Mouse (Mus musculus) activated CD4-positive, CD25-positive, alpha-beta regulatory T cell, adult 4 months (primary cell): ENCODE measurements at regions not wholly inside any gene's neighbourhood (a gene's known extent, or its start where the extent isn't known, plus 50 kb on each side); places are given as distances from the start of the nearest gene placed in this dataset.

ENCODE experiments used
- ATAC-seq: one replicate; pipeline ENCODE4 v1.8.0; 2017

- no peak for ATAC-seq
Observed at GRCm38 (mm10) chr6:15501063-15501462, 219.4 kb upstream of the Mdfic start.

- ATAC-seq: no peak
Observed at GRCm38 (mm10) chr6:15509314-15509713, 211.1 kb upstream of the Mdfic start.

GRCm38 (mm10) chr6:15537279-15537678 lies 183.2 kb upstream of the Mdfic start:
- ATAC-seq: no peak

GRCm38 (mm10) chr6:15541969-15542368 lies 178.5 kb upstream of the Mdfic start:
- ATAC-seq: no peak

GRCm38 (mm10) chr6:15543516-15544080 lies 176.9 kb upstream of the Mdfic start:
- ATAC-seq: no peak

- ATAC-seq: no peak
Observed at GRCm38 (mm10) chr6:15548833-15549232, 171.6 kb upstream of the Mdfic start.

- no peak for ATAC-seq
Observed at GRCm38 (mm10) chr6:15592780-15593179, 127.7 kb upstream of the Mdfic start.

- ATAC-seq: no peak
Observed at GRCm38 (mm10) chr6:15597226-15597983, 123.1 kb upstream of the Mdfic start.

- no peak for ATAC-seq
Observed at GRCm38 (mm10) chr6:15610208-15610607, 110.3 kb upstream of the Mdfic start.

- peak; percentile 96 for ATAC-seq
Observed at GRCm38 (mm10) chr6:15625910-15626564, 94.4 kb upstream of the Mdfic start.

- ATAC-seq: no peak
Observed at GRCm38 (mm10) chr6:15638548-15638947, 81.9 kb upstream of the Mdfic start.

- ATAC-seq: no peak
Observed at GRCm38 (mm10) chr6:15639378-15639777, 81.1 kb upstream of the Mdfic start.

GRCm38 (mm10) chr6:15639809-15640479 lies 80.5 kb upstream of the Mdfic start:
- ATAC-seq: no peak

GRCm38 (mm10) chr6:15644311-15644710 lies 76.2 kb upstream of the Mdfic start:
- no peak for ATAC-seq

- no peak for ATAC-seq
Observed at GRCm38 (mm10) chr6:15647499-15647898, 73.0 kb upstream of the Mdfic start.
